ENCODE assay signal across 9 mouse cellular contexts in genomic region chr4:97618668-97619373, GRCm38 (mm10).
DNase-seq lines count a peak whose midpoint lies in the region; ATAC-seq and TF ChIP-seq lines count a peak whose summit lies in the region.
"Had no signal": no experiment of that assay in that cellular context is flagged by ENCODE, and none has a peak within 500 bp of the region (broad histone marks: within the 10 kb centered on the region; RNA-seq: fewer than 3 reads in every experiment).

No protein-coding gene starts in this region.

- no peak overlapping the region for H3K4me3 ChIP-seq in lung, embryonic 14.5 days (ENCODE audit: low read depth, low read length)
- no peak overlapping the region for H3K4me3 ChIP-seq in heart, adult 2 months
- H3K4me3 ChIP-seq in midbrain, embryonic 15.5 days: no peak overlapping the region
- H3K4me3 ChIP-seq: myocyte had no signal

- no peak overlapping the region for H3K4me2 ChIP-seq in lung, embryonic 14.5 days
- peak overlapping the region; percentile 32 for H3K4me2 ChIP-seq in midbrain, embryonic 15.5 days

- no peak for TF ChIP-seq CTCF in lung, embryonic 14.5 days (IDR thresholded peaks at IDR 0.05; ENCODE audit: low read depth)
- peak; percentile 48 for TF ChIP-seq CTCF in heart, adult 2 months (IDR thresholded peaks at IDR 0.05)

- no peaks in the 10 kb centered on the region for H3K36me3 ChIP-seq in lung, embryonic 14.5 days (ENCODE audit: insufficient read depth)
- H3K36me3 ChIP-seq in heart, adult 2 months (ENCODE audit: control insufficient read depth, insufficient read depth, low read length): no peaks in the 10 kb centered on the region
- no peaks in the 10 kb centered on the region for H3K36me3 ChIP-seq in midbrain, embryonic 15.5 days (replicated peaks)

- intact Hi-C loops in heart, adult 2 months (cut with DNase I): no loop called here

- H3K4me1 ChIP-seq in lung, embryonic 14.5 days (ENCODE audit: insufficient read depth): peaks cover 7% of the 10 kb centered on the region; the same call in 1 of the 2 replicates
- no peaks in the 10 kb centered on the region for H3K4me1 ChIP-seq in heart, adult 2 months (ENCODE audit: control insufficient read depth, insufficient read depth, low read length)
- H3K4me1 ChIP-seq in midbrain, embryonic 15.5 days: peaks cover 7% of the 10 kb centered on the region

- H3K27ac ChIP-seq in lung, embryonic 14.5 days (ENCODE audit: low read depth): no peak overlapping the region
- no peak overlapping the region; the same call in 1 of the 2 replicates for H3K27ac ChIP-seq in heart, adult 2 months
- peak overlapping the region; percentile 70 for H3K27ac ChIP-seq in midbrain, embryonic 15.5 days

- peak; percentile 41 for DNase-seq in lung, embryonic 14.5 days
- no peak for DNase-seq in lung, postnatal 25 days (ENCODE audit: low spot score)
- DNase-seq in heart, adult 2 months: peak; percentile 46 to 57
- DNase-seq in layer of hippocampus, adult 9-11 months: peak; percentile 36
- no peak for DNase-seq in spleen, postnatal 14 days (ENCODE audit: low spot score in 2 of 2)
- DNase-seq in spleen, adult 18-20 months: no peak

- no peaks in the 10 kb centered on the region for H3K27me3 ChIP-seq in lung, embryonic 14.5 days (ENCODE audit: insufficient read depth, low read length)
- no peaks in the 10 kb centered on the region for H3K27me3 ChIP-seq in heart, adult 2 months (ENCODE audit: control insufficient read depth, insufficient read depth, low read length)
- H3K27me3 ChIP-seq in midbrain, embryonic 15.5 days (replicated peaks): no peaks in the 10 kb centered on the region

- no peaks in the 10 kb centered on the region for H3K79me2 ChIP-seq in heart, adult 2 months (replicated peaks; ENCODE audit: control insufficient read depth, insufficient read depth, low read length)

- no peak for TF ChIP-seq EP300 in heart, adult 2 months (IDR thresholded peaks at IDR 0.05; ENCODE audit: insufficient read depth, low read depth, low read length)

- WGBS in lung, embryonic 14.5 days: 47% methylated on average over 15 of the region's 15 CpGs
- 32% methylated on average over 15 of the region's 15 CpGs for WGBS in heart, adult 2 months
- whole genome bisulfite sequencing in midbrain, embryonic 15.5 days: 49% methylated on average over 15 of the region's 15 CpGs

- H3K9ac ChIP-seq in lung, embryonic 14.5 days: no peak overlapping the region
- no peak overlapping the region for H3K9ac ChIP-seq in heart, adult 2 months (ENCODE audit: low read depth, low read length)
- H3K9ac ChIP-seq in midbrain, embryonic 15.5 days: no peak overlapping the region

- no peak for TF ChIP-seq POLR2A in heart, adult 2 months (IDR thresholded peaks at IDR 0.05; ENCODE audit: insufficient read depth, low read depth, low read length)

- ATAC-seq in lung, embryonic 14.5 days (ENCODE audit: insufficient read depth): peak; percentile 65; the same call in 1 of the 2 replicates
- ATAC-seq in common myeloid progenitor, adult 5-6 weeks (replicated peaks; ENCODE audit: low read depth, poor library complexity, severe bottlenecking): peak; percentile 97
- peak; percentile 85 for ATAC-seq in midbrain, embryonic 15.5 days (replicated peaks)

- no peaks in the 10 kb centered on the region for H3K9me3 ChIP-seq in lung, embryonic 14.5 days (ENCODE audit: low read depth, low read length)
- H3K9me3 ChIP-seq in midbrain, embryonic 15.5 days: no peaks in the 10 kb centered on the region

Comparison
In these comparisons a context has a peak if more than half of its experiments do, and no peak if none do; other contexts are left out.
1. DNase-seq: peak in lung, embryonic 14.5 days (single experiment), heart, adult 2 months (2 of 2) and layer of hippocampus, adult 9-11 months (single experiment); none in lung, postnatal 25 days (single experiment), spleen, postnatal 14 days (0 of 2) and spleen, adult 18-20 months (0 of 2).
2. Peak in every context shown above with its lines, with median percentiles within 50 percentile points of each other: ATAC-seq.